Mouse (Mus musculus) erythroid progenitor cell, adult 5-6 weeks (primary cell): Measurements from ENCODE around the gene Rhox6. TPM values are rescaled to one million over a fixed set of nuclear protein-coding genes. Genes with fewer than 3 reads are reported as not detected.
"Not testable (repeated sequence)": the region's sequence is repeated elsewhere in the genome, so short reads cannot be mapped to it uniquely, and the experiment has no call there.

Experiments
- ATAC-seq: replicated peaks from 2 replicates; pipeline ENCODE4 v1.8.0; 2016; ENCODE audit warnings: moderate number of reproducible peaks, mild to moderate bottlenecking, moderate TSS enrichment, inconsistent platforms; ENCODE audit not compliant: poor library complexity, low FRiP score, severe bottlenecking
- total RNA-seq, 2 experiments: library from RNA; stranded (forward) in 1 of 2; stranded (reverse) in 1 of 2; fragments of 150-400 nt in 1 of 2; fragments of 186-747, 209-891 nt in 1 of 2; gene quantifications; 2 replicates each; pipeline versions ENCODE4 v1.2.3 to v1.2.4; 2015 to 2017; ENCODE audit warnings: low replicate concordance in 2 of 2

Gene Rhox6
- total RNA-seq (2015; ENCODE audit: low replicate concordance) (not detected in 2 replicates), total RNA-seq (2017; ENCODE audit: low replicate concordance) (not detected in 2 replicates)

- not testable (repeated sequence) for ATAC-seq
Measured at GRCm38 (mm10) chrX:37826610-37827009, at the start of gene Rhox6. Gene Rhox6 (plus strand): TSS chrX:37826910.

DNA sequence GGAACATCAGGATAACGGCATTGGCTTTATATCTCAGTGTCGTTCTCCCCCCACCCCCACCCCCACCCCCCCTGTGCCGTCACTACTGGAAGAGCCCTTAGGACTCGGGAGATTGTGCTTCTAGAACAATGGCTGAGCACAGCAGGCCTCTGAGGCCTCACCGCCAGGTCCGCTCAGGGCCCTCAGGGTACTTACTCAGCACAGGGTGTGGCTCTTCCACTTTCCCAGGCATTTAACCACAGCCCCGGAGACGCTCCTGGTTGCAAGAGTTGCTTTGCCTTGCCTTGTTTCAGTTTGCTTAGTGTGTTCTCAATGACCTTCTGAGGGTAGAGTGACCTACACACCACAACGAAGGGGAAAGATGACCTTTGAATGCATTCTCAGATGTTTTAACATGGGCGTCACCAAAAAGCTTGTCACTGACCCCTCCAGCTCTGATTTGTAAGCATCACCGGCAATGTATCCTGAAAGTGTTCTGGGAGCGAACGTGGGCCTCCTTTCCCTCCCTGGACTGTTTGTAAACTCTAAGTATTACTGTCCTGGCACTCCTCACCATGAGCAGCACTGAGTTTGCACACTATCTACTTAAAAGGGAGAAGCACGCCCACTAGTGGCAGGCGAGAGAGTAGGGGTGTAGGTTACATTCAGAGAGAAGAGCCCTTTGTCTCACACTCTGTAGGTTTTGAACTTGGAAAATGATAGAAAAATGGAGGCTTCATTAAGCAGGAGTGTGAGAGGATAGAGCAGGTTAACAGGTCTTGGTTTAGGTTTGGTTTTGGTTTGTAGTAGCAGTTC lies 19.2 kb upstream of the Rhox6 start:
- ATAC-seq = no peak

- no peak for ATAC-seq
Measured at GRCm38 (mm10) chrX:37809396-37809795, 17.3 kb upstream of the Rhox6 start.

DNA sequence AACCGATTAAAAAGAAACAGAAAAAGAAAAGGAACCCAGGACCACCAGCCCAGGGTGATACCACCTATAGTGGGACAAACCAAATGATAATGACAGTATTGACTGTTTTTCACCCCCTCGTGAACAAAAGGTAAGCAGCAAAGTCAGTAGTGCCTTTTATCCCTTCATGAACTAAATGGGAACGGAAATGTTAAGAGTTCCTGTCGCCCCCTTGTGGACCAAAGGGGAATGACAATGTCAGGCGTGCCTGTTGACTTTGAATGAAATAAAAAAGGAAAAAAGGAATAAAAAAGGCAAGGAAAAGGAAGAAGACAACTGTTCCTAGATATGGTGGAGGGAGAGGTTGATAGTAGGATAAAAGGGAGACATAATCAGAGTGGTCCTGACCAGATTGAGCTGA lies 15.5 kb upstream of the Rhox6 start:
- no peak for ATAC-seq

- no peak for ATAC-seq
Measured at GRCm38 (mm10) chrX:37815665-37816064, 11.0 kb upstream of the Rhox6 start.

DNA sequence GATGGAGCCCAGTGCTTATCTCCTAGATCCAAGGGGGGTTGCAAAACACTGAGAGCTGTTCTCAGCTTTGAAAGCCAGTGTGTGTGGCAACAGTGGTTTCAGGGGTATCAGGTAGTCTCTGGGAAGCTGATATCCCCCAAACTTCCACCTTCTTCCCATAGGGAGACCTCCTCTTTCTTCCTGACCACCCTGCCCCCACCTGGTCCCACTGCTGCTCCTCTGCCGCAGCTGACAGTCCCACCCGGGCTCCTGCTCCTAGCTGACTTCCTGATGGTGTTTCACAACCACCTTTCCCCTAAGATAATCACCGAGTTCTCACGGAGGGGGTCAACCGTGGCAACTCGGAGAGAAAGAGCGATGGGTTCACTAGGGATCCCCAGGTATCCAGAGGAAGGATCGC lies 4.7 kb downstream of the Rhox6 start, which contains the start of gene Rhox7a:
TSS of gene Rhox7a (plus strand) at position 301 of the 400 bp plus-strand sequence.
- not testable (repeated sequence) for ATAC-seq

- no peak for ATAC-seq
Measured at GRCm38 (mm10) chrX:37871641-37872040, 44.9 kb downstream of the Rhox6 start.

GRCm38 (mm10) chrX:37878844-37879243 lies 52.1 kb downstream of the Rhox6 start, which contains the start of gene Rhox8:
Gene Rhox8 (minus strand): TSS chrX:37878944.
- ATAC-seq = no peak

Other genes starting within 250 kb of the Rhox6 start
- gene Rhox3f, start 245.9 kb upstream of the Rhox6 start, total RNA-seq (2015; ENCODE audit: low replicate concordance) = not detected in 2 replicates
- not detected in 2 replicates for gene Rhox3f, start 245.9 kb upstream of the Rhox6 start, total RNA-seq (2017; ENCODE audit: low replicate concordance)
- gene Rhox4f, start 219.2 kb upstream of the Rhox6 start, total RNA-seq (2015; ENCODE audit: low replicate concordance) = not detected in 2 replicates
- not detected in 2 replicates for gene Rhox4f, start 219.2 kb upstream of the Rhox6 start, total RNA-seq (2017; ENCODE audit: low replicate concordance)
- gene Rhox3g, start 198.3 kb upstream of the Rhox6 start, total RNA-seq (2015; ENCODE audit: low replicate concordance) = not detected in 2 replicates
- gene Rhox3g, start 198.3 kb upstream of the Rhox6 start, total RNA-seq (2017; ENCODE audit: low replicate concordance) = not detected in 2 replicates
- gene Rhox2g, start 183.4 kb upstream of the Rhox6 start, total RNA-seq (2015; ENCODE audit: low replicate concordance) = not detected in 2 replicates
- gene Rhox2g, start 183.4 kb upstream of the Rhox6 start, total RNA-seq (2017; ENCODE audit: low replicate concordance) = not detected in 2 replicates
- gene Rhox4g, start 175.6 kb upstream of the Rhox6 start, total RNA-seq (2015; ENCODE audit: low replicate concordance) = not detected in 2 replicates
- not detected in 2 replicates for gene Rhox4g, start 175.6 kb upstream of the Rhox6 start, total RNA-seq (2017; ENCODE audit: low replicate concordance)
- gene Rhox3h, start 158.1 kb upstream of the Rhox6 start, total RNA-seq (2015; ENCODE audit: low replicate concordance) = not detected in 2 replicates
- not detected in 2 replicates for gene Rhox3h, start 158.1 kb upstream of the Rhox6 start, total RNA-seq (2017; ENCODE audit: low replicate concordance)
- not detected in 2 replicates for gene Rhox2h, start 153.6 kb upstream of the Rhox6 start, total RNA-seq (2015; ENCODE audit: low replicate concordance)
- gene Rhox2h, start 153.6 kb upstream of the Rhox6 start, total RNA-seq (2017; ENCODE audit: low replicate concordance) = not detected in 2 replicates
- not detected in 2 replicates for gene Rhox5, start 22.1 kb upstream of the Rhox6 start, total RNA-seq (2015; ENCODE audit: low replicate concordance)
- not detected in 2 replicates for gene Rhox5, start 22.1 kb upstream of the Rhox6 start, total RNA-seq (2017; ENCODE audit: low replicate concordance)
- gene Rhox7a, start 4.8 kb downstream of the Rhox6 start, total RNA-seq (2015; ENCODE audit: low replicate concordance) = not detected in 2 replicates
- not detected in 2 replicates for gene Rhox7a, start 4.8 kb downstream of the Rhox6 start, total RNA-seq (2017; ENCODE audit: low replicate concordance)
- not detected in 2 replicates for gene Rhox8, start 52.0 kb downstream of the Rhox6 start, total RNA-seq (2015; ENCODE audit: low replicate concordance)
- 0.51 TPM in 1 of 2 replicates, not detected in the other for gene Rhox8, start 52.0 kb downstream of the Rhox6 start, total RNA-seq (2017; ENCODE audit: low replicate concordance)
- not detected in 2 replicates for gene Rhox7b, start 70.3 kb downstream of the Rhox6 start, total RNA-seq (2015; ENCODE audit: low replicate concordance)
- not detected in 2 replicates for gene Rhox7b, start 70.3 kb downstream of the Rhox6 start, total RNA-seq (2017; ENCODE audit: low replicate concordance)
- not detected in 2 replicates for gene Rhox9, start 74.9 kb downstream of the Rhox6 start, total RNA-seq (2015; ENCODE audit: low replicate concordance)
- gene Rhox9, start 74.9 kb downstream of the Rhox6 start, total RNA-seq (2017; ENCODE audit: low replicate concordance) = not detected in 2 replicates
- not detected in 2 replicates for gene Btg1-ps1, start 191.9 kb downstream of the Rhox6 start, total RNA-seq (2015; ENCODE audit: low replicate concordance)
- gene Btg1-ps1, start 191.9 kb downstream of the Rhox6 start, total RNA-seq (2017; ENCODE audit: low replicate concordance) = not detected in 2 replicates
- gene Btg1-ps2, start 216.2 kb downstream of the Rhox6 start, total RNA-seq (2015; ENCODE audit: low replicate concordance) = not detected in 2 replicates
- gene Btg1-ps2, start 216.2 kb downstream of the Rhox6 start, total RNA-seq (2017; ENCODE audit: low replicate concordance) = not detected in 2 replicates
- not detected in 2 replicates for gene Rhox10, start 239.6 kb downstream of the Rhox6 start, total RNA-seq (2015; ENCODE audit: low replicate concordance)
- gene Rhox10, start 239.6 kb downstream of the Rhox6 start, total RNA-seq (2017; ENCODE audit: low replicate concordance) = not detected in 2 replicates